Mouse (Mus musculus): Measurements from ENCODE around the gene Kcnq2. TPM values are rescaled to one million over a fixed set of nuclear protein-coding genes. Genes with fewer than 3 reads are reported as not detected.

Kcnq2 gene
- not detected for total RNA-seq (2018; cell fraction: chromatin; rRNA removed)
- total RNA-seq (2018; cell fraction: cytosol; rRNA removed): not detected
- not detected for total RNA-seq (2018; cell fraction: nucleus; rRNA removed)
- not detected in 3 replicates for polyA plus RNA-seq (2018)

DNA sequence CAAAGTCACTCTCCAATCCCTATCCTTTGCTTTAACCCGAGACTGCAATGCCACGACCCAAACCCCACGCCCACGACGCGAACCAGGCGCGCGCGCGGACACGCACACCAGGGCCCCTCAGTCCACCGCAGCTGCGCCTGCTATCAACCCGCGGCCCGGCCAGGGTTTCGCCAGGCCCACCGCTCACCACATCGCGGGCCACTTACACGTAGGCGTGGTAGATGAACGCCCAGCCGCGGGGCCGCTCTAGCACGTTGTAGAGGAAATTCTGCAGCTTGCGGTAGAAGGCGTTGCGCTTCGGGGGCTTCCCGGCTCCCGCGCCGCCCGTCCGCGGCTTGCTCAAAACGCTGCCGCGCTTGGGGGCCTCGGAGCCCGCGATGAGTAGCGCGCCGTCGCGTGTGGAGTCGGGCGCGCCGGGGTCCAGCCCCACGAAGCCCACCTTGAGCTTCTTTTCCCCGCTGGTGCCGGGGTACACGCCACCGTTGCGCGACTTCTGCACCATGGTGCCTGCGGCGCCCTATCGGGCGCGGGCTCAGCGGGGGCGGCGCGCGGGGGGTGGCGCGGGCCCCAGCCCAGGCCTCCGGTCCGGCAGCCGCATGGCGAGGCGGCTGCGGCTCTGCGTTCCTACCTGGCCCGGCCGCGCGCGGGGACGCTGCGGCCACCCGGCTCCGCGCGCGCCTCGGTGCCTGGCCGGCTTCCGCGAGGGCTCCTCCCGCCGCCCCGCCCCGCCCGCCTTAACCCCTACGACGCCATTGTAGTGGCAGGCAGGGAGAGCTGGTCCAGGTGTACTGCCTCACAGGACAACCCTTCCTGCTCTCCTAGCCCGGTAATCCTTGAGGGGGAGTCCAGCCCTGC, at the start of gene Kcnq2:
Gene Kcnq2 (minus strand): TSS at position 710 of the 855 bp plus-strand sequence.
- no peaks in the 10 kb centered on the region for H3K79me2 ChIP-seq (ENCODE audit: inconsistent target)
- H3K36me3 ChIP-seq (ENCODE audit: inconsistent target): no peaks in the 10 kb centered on the region
- no peak within 1 kb of the TSS for H3K27ac ChIP-seq
- no peak within 1 kb of the TSS for H3K4me3 ChIP-seq (ENCODE audit: inconsistent target)
- 2% methylated on average over 101 of the region's 104 CpGs for WGBS (ENCODE audit: missing documents)

DNA sequence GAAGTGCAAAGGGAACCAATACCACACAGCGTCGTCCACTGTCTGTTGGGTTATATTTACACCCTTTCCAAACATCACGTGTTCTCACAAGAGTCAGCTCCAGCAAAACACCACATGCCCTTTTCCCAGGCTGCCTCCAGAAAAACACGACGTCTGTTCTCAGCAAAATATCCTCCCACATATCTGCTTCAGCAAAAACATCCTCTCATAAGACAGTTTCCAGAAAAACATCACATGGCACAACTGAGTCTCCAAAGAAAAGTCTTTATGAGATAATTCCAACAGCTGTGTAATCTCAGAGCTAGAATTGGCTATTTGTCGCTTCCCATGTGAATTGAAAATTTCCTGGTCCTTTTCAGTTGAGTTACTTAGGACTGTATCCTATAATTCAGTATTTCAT, 45.8 kb upstream of the Kcnq2 start:
- no peak overlapping the region for H3K4me3 ChIP-seq (ENCODE audit: inconsistent target)
- H3K79me2 ChIP-seq (ENCODE audit: inconsistent target): no peaks in the 10 kb centered on the region
- no peaks in the 10 kb centered on the region for H3K36me3 ChIP-seq (ENCODE audit: inconsistent target)
- no peak overlapping the region for H3K27ac ChIP-seq
- 87% methylated on average over 6 of the region's 6 CpGs for WGBS (ENCODE audit: missing documents)

DNA sequence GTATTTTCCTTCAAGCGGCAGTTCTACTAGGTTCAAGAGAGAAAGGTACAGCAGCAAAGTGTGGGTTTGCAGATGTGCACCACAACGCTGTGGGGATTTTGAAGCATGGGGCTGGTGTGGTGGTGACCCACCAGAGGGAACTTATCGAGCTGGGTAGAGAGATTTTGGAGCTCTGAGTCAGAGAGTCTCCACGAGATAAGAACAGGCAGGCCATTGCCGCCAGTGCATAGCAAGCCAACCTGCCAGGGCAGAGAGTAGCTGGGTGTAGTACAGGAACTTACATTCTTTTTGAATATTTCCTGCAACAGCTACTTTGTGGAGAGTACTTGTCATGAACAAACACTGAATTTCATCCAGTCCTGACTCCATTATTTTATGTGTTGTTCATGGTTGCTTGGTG, 43.4 kb upstream of the Kcnq2 start:
- H3K27ac ChIP-seq: no peak overlapping the region
- no peaks in the 10 kb centered on the region for H3K79me2 ChIP-seq (ENCODE audit: inconsistent target)
- H3K4me3 ChIP-seq (ENCODE audit: inconsistent target): no peak overlapping the region
- H3K36me3 ChIP-seq (ENCODE audit: inconsistent target): no peaks in the 10 kb centered on the region
- 68% methylated on average over 5 of the region's 5 CpGs for WGBS (ENCODE audit: missing documents)

DNA sequence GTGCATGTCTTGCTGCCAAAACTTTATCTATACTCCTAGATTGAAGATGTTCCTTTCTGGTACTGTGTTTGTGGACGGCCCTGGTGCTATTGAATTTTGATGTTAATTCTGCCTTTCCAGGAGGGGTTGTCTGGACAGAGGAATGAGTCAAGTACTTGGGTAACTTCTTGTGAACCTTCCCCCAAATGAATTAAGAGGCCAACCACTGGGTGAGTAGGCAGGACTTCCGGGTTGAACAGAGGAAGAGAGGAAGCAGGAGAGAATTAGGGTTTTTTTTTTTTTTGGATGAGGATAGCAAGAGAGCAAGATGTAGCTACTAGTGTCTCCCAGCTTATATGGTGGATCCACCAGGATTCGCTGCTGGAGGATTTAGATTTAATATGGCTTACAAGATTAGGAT, 42.9 kb upstream of the Kcnq2 start:
- WGBS (ENCODE audit: missing documents): 87% methylated on average over 3 of the region's 3 CpGs
- H3K36me3 ChIP-seq (ENCODE audit: inconsistent target): no peaks in the 10 kb centered on the region

DNA sequence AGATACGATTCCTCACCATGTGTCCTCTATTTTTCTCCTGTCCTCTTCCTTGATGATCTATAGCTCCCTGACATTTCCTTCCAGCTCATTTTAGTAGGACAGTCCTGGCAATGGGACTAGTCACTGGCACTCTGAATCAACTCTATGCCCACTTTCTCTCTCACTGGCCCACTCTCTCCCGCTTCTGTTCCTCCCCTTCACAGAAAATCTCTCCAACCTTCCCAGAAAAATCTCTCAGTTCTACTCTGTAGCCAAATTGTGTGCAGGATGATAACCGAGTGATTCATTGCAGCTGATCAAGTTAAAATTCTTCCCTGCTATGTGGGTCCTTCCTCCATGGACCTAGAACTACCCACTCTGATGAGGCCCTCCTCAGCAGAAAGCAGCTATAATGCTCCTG, 39.5 kb upstream of the Kcnq2 start:
- Histone ChIP-seq H3K36me3 (ENCODE audit: inconsistent target) (no peaks in the 10 kb centered on the region), H3K4me3 (ENCODE audit: inconsistent target) (no peak overlapping the region), H3K79me2 (ENCODE audit: inconsistent target) (no peaks in the 10 kb centered on the region), H3K27ac (no peak overlapping the region)
- 87% methylated on average over 3 of the region's 3 CpGs for WGBS (ENCODE audit: missing documents)

More for the DNA sequence above, 42.9 kb upstream of the Kcnq2 start:
- Histone ChIP-seq H3K27ac (no peak overlapping the region), H3K4me3 (ENCODE audit: inconsistent target) (no peak overlapping the region), H3K79me2 (ENCODE audit: inconsistent target) (no peaks in the 10 kb centered on the region)

DNA sequence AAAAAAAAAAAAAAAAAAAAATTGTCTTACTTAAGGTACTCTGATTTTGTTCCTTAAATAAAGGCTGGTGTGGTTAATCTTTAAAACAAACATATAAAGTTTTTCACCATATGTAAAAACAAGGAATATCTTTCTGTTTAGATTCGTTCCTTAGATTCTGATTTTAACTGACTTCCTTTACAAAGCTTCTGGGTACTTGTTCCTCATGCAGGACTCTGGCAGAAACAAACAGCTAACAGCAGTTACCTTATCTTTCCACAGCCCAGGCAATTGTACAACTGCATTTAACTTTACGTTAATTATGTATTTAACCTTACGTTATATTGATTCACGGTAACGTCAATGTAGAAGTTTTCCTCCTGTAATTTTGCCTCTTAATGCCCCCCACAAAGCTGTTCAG, 31.4 kb upstream of the Kcnq2 start:
- Histone ChIP-seq H3K36me3 (ENCODE audit: inconsistent target) (no peaks in the 10 kb centered on the region), H3K27ac (no peak overlapping the region), H3K79me2 (ENCODE audit: inconsistent target) (no peaks in the 10 kb centered on the region), H3K4me3 (ENCODE audit: inconsistent target) (no peak overlapping the region)
- WGBS (ENCODE audit: missing documents): 77% methylated on average over 5 of the region's 5 CpGs

DNA sequence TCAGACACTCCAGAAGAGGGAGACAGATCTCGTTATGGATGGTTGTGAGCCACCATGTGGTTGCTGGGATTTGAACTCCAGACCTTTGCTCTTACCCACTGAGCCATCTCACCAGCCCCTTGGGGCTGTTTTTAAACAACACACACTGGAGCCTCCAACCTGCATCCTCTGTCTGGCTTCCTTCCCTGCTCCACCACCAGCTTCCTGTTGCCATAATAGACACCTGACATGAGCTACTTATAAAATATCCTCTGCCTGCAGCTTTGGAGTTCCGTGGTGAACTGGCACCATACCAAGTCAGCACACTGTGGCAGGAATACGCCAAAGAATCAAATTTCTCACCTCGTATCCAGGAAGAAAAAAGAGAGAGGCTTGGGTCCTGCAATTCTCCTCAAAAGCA, 25.7 kb upstream of the Kcnq2 start:
- WGBS (ENCODE audit: missing documents): 27% methylated on average over 4 of the region's 4 CpGs

DNA sequence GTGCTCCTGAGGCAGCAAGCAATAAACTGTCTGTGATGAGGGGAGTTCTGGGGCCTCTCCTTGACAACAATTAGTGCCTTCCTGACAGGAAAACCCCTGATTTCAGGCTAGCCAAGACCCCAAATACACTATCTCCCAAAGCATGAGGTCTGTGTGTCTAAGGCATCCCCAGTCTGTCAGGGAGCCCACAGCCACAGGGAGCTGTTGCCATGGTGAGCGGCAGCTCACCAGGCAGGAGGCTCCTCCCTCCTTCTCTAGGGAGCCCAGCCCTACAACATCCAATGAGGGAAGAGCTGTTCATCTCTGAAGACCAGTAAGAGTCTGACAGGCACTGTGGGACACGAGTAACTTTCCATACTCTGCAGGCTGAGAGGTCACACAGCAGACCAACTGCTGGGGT, 24.7 kb upstream of the Kcnq2 start:
- Histone ChIP-seq H3K4me3 (ENCODE audit: inconsistent target) (no peak overlapping the region), H3K36me3 (ENCODE audit: inconsistent target) (no peaks in the 10 kb centered on the region), H3K79me2 (ENCODE audit: inconsistent target) (no peaks in the 10 kb centered on the region), H3K27ac (no peak overlapping the region)
- WGBS (ENCODE audit: missing documents): 39% methylated on average over 2 of the region's 2 CpGs

More for the DNA sequence above, 25.7 kb upstream of the Kcnq2 start:
- Histone ChIP-seq H3K4me3 (ENCODE audit: inconsistent target) (no peak overlapping the region), H3K79me2 (ENCODE audit: inconsistent target) (no peaks in the 10 kb centered on the region), H3K27ac (no peak overlapping the region), H3K36me3 (ENCODE audit: inconsistent target) (no peaks in the 10 kb centered on the region)

DNA sequence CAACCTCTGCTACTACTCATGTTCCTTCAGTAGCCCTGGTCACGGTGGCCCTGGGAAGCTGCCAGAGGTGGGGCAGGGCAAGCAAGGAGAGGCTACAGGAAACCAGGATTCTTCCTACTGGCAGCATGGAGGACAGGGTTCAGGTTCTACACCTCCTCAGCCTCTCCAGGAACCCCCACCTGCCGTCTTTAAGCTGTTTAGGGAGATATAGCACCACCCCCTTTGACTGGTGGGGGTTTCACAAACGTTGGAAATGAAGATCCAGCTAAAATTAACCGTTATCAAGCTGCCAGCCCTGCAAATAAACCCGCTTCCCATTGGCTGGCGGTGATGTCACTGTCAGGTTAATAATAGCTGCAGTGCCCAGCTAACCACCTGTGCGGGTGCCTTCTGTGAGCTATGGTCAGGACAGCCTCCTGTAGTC, 24.0 kb upstream of the Kcnq2 start:
- WGBS (ENCODE audit: missing documents): 58% methylated on average over 7 of the region's 7 CpGs
- Histone ChIP-seq H3K36me3 (ENCODE audit: inconsistent target) (no peaks in the 10 kb centered on the region), H3K79me2 (ENCODE audit: inconsistent target) (no peaks in the 10 kb centered on the region), H3K27ac (no peak overlapping the region), H3K4me3 (ENCODE audit: inconsistent target) (no peak overlapping the region)

DNA sequence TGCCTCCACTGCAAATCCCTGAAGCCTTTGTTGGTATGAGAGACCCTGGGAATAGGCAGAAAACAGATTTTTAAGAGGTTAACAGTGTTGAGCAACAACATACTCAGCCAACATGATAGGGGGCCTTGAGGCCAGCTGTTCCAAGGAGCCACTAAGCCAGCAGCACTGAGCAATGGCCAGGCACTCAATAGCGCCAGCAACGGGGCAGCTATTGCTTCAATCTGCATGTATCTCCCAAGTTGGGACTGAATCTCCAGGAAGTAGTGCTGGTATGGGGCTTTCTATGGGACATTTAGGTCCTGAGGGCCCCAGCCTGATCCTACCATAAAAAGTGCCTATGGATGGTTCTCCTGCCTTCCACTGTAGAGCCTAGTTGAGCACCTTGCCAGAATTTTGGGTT, 23.4 kb upstream of the Kcnq2 start:
- WGBS (ENCODE audit: missing documents): 91% methylated on average over 2 of the region's 2 CpGs
- Histone ChIP-seq H3K36me3 (ENCODE audit: inconsistent target) (no peaks in the 10 kb centered on the region), H3K79me2 (ENCODE audit: inconsistent target) (no peaks in the 10 kb centered on the region), H3K4me3 (ENCODE audit: inconsistent target) (no peak overlapping the region), H3K27ac (no peak overlapping the region)

DNA sequence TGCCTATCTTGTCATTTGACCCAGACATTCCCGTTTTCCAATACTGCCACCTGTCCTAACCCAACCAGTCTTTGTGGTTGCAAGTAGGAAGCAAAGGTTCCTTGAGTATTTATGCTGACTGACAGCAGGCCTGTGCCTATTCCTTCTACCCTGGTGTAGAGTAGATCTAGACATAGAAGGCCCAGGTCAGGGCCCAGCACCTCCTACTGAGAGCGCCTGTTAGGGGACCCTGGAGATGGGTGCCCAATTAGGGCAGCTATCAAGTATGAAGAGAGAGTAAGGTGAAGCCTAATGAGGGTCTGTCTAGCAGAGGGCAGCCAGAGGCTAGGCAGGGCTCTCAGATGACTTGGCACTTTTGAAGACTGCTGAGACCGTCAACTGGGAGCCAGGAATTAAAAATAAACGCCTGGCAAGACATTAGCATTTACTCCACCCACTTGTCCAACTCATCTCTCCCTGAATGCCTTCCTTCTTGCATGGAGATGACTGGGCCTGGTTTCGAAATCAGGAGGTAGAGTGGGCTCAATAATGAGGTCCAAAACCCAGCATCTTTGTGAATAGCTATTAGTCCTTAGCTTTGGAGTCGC, 22.7 kb upstream of the Kcnq2 start:
- 71% methylated on average over 6 of the region's 6 CpGs for WGBS (ENCODE audit: missing documents)
- no peak overlapping the region for H3K4me3 ChIP-seq (ENCODE audit: inconsistent target)
- no peaks in the 10 kb centered on the region for H3K79me2 ChIP-seq (ENCODE audit: inconsistent target)
- no peak overlapping the region for H3K27ac ChIP-seq
- no peaks in the 10 kb centered on the region for H3K36me3 ChIP-seq (ENCODE audit: inconsistent target)

DNA sequence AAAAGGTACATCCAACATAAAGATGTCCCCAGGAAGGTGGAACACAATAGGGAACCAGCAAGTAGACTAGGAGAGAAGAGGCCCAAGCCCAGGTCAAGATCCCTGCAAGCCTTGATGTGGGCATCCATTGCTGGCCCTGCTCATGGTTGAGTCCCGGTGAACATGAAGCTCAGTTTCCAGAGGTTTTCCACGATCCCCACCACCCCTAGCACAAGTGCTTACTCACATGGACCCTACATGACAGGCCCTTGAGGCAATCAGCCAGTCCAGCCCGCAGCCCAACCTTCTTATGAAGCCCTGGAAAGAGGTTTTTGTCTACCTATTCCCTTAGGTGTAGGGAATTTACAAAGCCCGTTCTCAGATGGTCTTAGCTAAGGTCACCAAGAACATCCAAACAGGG, 22.1 kb upstream of the Kcnq2 start:
- WGBS (ENCODE audit: missing documents): 89% methylated on average over 4 of the region's 4 CpGs
- H3K27ac ChIP-seq: no peak overlapping the region
- H3K36me3 ChIP-seq (ENCODE audit: inconsistent target): no peaks in the 10 kb centered on the region
- no peaks in the 10 kb centered on the region for H3K79me2 ChIP-seq (ENCODE audit: inconsistent target)
- H3K4me3 ChIP-seq (ENCODE audit: inconsistent target): no peak overlapping the region

DNA sequence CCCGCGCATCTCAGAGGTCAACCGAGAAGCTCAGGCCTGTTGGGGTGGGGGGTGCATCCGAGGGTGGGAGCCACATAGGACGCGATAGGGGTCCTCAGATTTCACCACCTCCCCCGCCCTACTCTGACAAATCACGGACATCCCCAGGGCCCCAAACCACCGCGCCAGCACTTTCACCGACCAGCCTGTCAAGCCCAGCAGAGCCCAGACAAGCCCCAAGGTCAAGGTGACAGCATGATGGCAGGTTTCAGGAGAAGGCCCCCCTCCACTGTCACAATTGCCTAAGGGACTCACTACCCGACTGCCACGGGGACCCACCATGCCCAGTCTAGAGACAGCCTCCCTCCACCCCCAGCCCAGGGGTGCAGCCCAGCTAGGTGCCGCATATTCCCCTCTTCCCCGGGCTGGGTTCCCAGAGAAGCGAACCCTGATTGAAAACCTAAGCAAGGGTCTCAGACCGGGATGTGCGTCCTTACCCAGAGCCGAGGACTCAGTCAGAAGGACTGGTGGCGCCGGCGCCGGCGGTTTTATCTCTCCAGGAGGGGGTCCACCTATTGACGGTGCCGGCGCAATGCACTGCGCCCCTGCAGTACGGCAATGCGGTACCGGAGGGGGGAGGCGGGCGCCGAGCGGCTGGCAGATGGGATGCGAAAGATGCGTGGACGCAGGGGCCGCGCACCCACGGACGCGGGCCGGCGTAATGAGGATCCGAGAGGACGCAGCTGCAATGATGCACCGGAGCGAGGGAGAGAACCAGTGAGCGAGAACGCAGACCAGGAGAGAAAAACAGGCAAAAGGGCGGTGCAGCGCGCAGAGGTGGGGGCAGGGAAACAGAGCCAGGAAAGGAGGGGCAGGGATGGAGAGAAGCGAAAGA, 21.4 kb upstream of the Kcnq2 start, which contains the start of gene Eef1a2:
Gene Eef1a2 (minus strand): TSS at position 767 of the 874 bp plus-strand sequence.
- WGBS (ENCODE audit: missing documents): 14% methylated on average over 47 of the region's 55 CpGs
- H3K4me3 ChIP-seq (ENCODE audit: inconsistent target): no peak within 1 kb of the TSS

DNA sequence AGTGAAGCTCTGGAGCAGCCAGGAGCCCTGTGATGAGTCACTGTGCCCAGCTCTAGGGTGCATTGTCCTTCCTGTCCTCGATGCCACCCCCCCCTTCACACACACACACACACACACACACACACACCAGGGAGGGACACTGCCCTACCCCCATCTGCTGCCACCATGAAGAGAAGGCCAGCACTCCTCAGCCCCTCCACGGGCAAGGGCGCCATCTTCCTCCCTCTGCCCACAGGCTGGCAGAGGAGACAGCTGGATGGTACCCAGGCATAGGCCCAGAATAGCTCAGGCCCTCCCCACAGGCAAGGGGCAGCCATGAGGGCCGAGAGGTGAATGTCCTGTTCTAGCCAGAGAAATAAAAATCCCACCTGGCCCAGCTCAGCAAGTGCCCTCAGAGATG, 20.7 kb upstream of the Kcnq2 start:
- Histone ChIP-seq H3K27ac (no peak overlapping the region), H3K79me2 (ENCODE audit: inconsistent target) (no peaks in the 10 kb centered on the region), H3K36me3 (ENCODE audit: inconsistent target) (no peaks in the 10 kb centered on the region), H3K4me3 (ENCODE audit: inconsistent target) (no peak overlapping the region)
- whole genome bisulfite sequencing (ENCODE audit: missing documents): 68% methylated on average over 3 of the region's 4 CpGs

More for the DNA sequence above, 21.4 kb upstream of the Kcnq2 start, which contains the start of gene Eef1a2:
- Histone ChIP-seq H3K36me3 (ENCODE audit: inconsistent target) (no peaks in the 10 kb centered on the region), H3K27ac (no peak within 1 kb of the TSS), H3K79me2 (ENCODE audit: inconsistent target) (no peaks in the 10 kb centered on the region)
